Mouse (Mus musculus): ENCODE measurements at regions not wholly inside any gene's neighbourhood (a gene's known extent, or its start where the extent isn't known, plus 50 kb on each side); places are given as distances from the start of the nearest gene placed in this dataset.
"Not testable (repeated sequence)": the region's sequence is repeated elsewhere in the genome, so short reads cannot be mapped to it uniquely, and the experiment has no call there.

DNA sequence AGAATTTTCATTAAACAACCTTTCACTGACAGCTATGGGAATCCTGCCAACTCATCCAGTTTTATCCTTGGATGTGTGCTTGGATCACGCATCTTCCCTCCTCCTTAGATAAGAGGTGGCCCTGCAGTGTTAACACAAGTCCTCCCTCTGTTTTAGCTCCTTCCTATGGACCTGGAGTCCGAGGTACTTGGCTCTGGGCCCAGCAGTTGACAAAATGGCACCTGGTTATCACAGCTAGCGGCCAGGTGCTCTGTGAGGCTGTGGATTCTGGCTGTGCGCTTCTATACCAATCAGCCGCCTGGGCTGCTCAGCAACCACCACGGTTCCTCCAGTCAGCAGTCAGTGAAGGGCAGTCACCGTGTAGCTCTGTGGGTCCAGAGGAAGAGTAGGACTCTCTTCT, 157.4 kb downstream of the Prdm2 start:
- no peak for DNase-seq

- no peak for DNase-seq
Observed at GRCm38 (mm10) chr4:143053029-143053428, 159.8 kb downstream of the Prdm2 start.

DNA sequence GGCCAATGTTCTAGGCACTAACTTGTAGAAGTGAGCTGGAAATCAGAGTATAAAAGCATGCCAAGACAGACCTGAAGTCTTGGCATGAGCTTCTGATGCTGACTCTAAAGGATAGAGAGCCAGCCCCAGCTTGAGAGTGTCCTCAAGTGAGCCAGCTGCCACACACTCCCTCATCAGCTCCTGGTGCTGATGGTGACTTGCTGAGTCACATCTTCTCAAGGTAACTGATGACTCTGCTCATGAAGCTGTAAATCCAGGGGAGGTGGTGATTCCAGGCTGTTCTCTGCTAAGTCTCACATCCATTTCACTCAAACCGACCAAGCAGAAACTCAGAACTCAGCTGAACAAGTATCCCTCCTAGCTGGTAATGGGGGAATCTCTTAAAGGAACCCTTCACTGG, 161.6 kb downstream of the Prdm2 start:
- DNase-seq: no peak

DNA sequence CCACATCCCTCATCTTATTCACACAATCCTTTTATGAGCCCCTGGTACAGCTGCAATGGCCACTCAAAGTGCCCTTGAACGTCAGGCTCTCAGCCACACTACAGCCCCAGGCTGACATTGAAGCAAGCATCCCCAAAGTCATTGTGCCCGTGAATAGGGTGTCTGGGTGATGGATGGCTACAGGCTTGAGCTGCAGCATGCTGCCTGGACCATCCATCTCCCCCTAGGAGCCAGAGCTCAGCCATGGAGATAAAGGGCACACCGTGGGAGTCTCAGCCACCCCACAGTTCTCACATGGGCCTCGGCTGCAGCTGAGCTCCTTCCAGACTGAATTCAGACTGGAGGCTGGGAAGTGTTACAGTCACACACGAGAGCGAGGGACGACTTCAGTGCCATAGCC, 167.6 kb downstream of the Prdm2 start:
- no peak for DNase-seq

DNA sequence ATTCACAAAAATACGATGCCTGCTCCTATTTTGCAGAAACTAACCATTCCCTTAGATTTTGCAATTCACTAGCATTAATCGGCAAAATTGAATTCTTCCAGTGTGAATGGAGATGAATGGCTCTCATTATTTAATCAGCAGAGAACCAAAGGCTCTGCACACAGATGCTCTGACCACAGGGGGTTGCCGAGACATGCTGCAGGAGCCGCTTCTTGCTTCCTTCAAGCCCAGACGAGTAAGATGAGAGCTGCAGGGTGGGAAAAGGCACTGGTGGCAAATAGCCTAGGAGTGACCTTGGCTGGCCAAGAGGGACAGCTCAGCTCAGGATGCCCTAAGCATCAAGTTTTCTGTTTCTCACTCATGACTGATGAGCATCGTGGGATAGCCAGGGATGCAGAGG, 170.0 kb downstream of the Prdm2 start:
- DNase-seq: no peak

DNA sequence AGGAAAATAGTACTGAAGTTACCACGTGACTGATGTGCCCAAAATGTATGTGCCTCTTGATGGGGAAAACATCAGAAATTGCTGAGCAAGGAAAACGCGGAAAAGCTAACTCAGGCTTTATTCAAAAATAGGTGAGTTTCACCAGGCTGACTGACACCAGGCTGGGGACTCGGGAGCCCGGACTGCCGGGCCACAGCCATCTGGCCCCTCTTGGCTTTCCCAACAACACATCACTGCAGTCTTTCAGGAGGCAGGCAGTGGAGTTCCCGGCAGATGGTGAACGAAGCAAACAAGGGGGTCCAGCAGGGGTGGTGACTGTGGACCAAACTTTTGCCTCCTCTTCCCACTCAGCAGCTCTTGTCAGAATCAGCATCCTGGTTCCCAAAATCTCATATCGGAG, 174.2 kb downstream of the Prdm2 start:
- DNase-seq: no peak

GRCm38 (mm10) chr4:143036704-143037103, 176.1 kb downstream of the Prdm2 start:
- DNase-seq: no peak

- DNase-seq: not testable (repeated sequence)
Observed at GRCm38 (mm10) chr4:143035089-143035488, 177.7 kb downstream of the Prdm2 start.

DNA sequence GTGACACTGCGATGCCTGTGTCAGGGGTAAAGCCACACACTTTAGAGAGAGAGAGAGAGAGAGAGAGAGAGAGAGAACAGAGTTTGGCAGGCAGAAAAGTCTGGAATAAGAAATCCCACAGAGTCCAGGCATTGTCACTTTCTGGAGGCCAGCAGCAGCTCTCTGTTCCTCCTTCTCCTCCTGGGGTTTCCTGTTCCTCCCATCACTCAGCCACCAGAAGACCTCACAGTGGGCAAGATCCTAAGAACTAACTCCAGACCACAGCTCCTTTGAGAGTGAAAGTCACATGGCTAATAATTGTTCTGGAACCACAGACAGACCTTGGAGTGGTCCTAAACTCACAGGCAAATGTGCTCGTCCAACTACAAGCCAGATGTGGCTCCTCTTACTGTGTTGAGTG, 178.5 kb downstream of the Prdm2 start:
- not testable (repeated sequence) for DNase-seq

- not testable (repeated sequence) for DNase-seq
Observed at GRCm38 (mm10) chr4:143029813-143030212, 183.0 kb downstream of the Prdm2 start.

DNA sequence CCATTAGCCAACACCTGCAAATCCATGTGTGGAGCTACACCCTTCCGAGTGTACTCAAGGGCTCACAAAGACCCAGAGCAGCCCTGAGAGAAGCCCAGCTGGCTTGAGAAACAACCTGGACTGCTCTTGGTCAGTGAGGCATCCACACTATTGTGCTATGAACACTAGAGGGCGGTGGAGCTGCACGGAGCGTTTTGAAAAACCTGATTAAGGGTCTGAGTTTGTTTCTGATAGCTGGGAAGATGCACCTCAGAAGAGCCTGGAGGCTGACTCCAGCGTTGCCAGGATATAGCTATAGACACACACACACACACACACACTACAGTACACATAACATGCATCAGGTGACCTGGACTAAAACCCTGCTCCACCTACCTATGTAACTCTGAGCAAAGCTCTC, 185.5 kb downstream of the Prdm2 start:
- peak; percentile 60 for DNase-seq

GRCm38 (mm10) chr4:143021242-143021881, 191.4 kb downstream of the Prdm2 start:
- DNase-seq: peak; percentile 80

DNA sequence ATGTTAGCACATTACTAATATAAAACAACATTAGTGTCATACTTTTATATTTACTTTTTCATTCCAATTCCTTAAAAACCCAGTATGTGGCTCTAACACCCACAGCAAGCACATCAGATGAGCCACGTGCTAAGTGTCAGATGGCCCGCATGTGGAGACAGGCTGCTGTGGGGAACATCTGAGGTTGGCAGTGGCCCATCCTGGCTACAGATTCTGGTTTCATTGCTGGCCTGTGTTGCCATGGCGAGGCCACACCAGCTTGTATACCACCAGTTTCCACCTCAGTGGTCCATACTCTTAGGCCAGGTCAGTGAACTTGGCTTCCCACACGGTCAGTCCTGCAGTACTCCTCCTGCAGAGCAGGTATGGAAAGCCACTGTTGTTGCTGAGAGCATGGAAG, 192.1 kb downstream of the Prdm2 start:
- no peak for DNase-seq

DNA sequence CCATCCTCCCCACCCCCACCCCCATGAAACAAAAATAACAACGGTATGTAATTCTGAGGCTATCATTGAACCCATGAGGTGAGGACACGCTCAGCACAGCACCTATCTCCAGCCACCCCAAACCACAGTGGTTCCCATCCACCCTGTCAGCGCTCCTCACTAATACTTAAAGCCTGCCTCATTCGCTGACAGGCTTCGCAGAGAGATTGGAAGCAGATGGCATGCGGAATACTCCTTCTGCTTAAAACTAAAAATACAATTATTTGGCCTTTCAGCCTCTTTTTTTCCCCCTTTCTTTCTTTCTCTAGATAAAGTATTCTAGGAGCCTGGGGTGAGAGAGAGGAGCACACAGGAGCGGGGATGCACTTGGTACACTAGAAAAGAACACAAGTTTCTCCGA, 199.9 kb downstream of the Prdm2 start:
- DNase-seq: no peak

- DNase-seq: no peak
Observed at GRCm38 (mm10) chr4:143001961-143002360, 210.8 kb downstream of the Prdm2 start.

- no peak for DNase-seq
Observed at GRCm38 (mm10) chr4:143001486-143001885, 211.3 kb downstream of the Prdm2 start.

DNA sequence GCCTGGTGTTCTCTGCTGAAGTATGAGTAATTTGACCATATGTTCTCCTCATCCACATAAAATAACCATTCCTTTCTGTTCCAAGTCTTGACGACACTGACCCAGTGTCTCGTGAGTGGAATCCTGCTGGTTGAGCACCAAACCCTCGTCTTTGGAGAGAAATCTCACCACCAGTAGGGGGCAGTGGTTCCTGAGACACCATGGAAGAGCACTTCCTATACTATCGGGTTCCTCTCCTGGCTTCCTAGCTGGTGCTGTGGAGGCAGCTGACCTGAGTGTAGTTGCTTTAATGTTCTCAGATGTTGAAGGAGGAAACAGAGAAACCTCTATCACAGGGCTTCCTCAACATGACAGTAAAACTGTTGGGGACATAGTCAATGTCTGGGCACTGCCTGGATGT, 216.4 kb downstream of the Prdm2 start:
- DNase-seq: no peak

DNA sequence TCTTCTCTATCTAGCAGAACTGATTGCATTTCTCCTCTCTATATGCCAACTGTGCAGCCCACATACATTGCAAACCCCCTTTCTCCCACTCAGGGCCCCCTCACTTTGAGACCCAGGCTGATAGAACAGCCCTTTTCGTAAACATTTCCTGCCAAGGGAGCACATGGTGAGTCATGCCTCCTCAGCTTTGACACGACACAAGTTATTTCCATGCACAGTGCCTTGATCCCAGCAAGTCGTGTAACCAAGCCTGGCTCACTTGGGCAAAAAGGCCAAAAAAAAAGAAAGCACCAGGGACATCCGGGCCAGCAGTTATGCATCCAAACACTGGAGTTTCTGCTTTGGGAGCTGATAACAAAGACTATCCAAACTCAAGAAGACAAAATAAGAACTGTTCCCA, 221.4 kb downstream of the Prdm2 start:
- no peak for DNase-seq

DNA sequence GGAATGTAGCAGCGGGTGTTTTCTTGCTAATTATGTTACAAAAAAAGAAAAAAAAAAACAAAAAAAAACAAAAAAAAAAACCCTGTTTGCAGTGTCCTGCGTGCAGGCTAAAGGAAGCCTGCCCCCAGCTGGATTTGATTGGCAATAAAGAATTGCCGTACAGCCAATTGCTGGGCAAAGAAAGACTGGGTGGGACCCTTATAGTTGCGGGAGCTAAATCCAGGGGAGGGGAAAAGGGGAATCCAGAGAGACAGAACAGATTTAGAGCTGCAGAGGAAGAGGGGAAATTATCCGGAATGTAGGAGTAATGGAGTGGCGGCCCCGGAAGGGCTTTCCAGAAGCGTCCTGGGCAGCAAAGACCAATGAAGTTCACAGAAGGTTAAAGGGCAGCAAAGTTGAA, 223.6 kb downstream of the Prdm2 start:
- DNase-seq: no peak

DNA sequence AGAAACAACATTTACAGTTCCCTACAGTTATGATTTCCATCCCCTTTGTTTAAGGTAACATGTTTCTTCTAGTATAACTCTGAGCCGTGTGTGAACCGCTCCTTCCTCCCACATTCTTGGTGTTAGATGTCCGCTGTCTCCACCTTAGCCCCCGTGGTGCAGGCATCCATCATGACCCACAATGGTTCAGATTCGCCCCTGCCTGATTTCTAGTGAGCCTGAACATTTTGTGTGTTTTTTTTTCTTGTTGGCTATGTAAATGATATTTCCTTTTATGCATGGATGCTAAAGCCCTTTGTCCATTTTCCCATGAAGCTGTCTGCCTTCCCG, 229.5 kb downstream of the Prdm2 start:
- DNase-seq: no peak

DNA sequence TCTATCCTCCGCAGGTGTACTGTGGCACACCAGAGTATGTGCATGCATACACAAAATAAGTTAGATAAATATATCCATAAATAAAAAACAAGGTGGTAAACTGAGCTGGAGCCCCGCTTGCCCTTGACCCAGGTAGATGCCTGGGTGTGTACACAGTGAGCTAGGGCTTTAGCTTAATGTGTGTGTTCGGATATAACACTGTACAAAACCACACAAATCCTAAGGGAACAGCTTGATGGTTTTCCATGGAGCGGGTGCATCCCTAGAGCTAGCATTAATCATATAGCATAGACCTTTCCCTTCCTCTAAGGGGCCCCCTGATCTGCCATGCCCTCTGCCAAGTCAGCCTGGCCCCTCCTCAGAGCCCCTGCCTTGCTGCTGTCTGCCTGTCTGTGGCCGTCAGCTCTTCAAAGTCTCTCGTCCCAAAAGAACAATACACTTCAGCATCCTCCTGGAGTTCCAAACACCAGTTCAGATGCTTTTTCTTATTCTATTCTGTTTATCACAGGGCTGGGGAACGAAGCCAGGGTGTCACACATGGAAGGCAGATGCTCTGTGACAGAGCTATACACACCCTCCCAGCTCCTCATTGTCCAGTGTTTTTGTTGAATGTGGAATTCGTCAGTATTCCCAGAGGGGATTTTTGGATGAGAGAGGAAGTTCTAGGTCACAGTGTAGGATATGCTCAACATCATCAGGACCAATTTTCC, 230.1 kb downstream of the Prdm2 start:
- no peak for DNase-seq

DNA sequence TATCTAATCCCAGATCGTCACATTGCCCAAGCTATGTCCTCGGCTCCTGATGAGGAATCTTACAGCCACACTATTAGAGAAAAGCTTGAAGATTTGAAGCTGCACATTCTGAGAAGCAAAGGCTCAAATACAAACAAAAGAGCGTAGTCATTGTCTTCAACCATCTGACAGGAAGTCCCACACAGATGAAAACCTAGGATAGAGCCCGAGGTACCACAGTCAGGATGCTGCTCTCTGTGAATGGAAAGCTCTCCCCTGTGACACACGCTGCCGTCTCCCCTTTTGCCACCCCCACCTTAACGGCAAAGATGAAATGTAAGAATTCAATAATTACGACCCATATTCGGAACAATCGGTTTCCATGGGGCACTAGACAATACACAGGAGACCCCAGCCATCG, 237.2 kb downstream of the Prdm2 start:
- no peak for DNase-seq

GRCm38 (mm10) chr4:142970040-142970439, 242.8 kb downstream of the Prdm2 start:
- DNase-seq: peak; percentile 21

DNA sequence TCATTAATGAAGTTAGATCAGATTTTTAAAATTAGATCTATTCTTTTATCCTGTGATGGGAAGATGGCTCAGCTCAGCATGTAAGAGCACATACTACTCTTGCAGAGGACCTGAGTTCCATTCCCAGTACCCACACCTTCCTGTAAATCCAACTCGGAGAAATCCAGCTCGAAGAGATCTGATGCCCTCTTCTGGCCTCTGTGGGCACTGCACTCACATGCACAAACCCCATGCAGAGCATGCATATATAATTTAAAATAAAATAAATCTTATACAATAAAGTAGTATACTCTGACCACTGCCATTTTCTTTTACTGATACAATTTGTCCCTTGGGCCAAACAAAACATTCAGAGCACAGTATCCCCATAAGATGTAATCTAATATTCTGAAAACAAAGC, 245.2 kb downstream of the Prdm2 start:
- DNase-seq: no peak

DNA sequence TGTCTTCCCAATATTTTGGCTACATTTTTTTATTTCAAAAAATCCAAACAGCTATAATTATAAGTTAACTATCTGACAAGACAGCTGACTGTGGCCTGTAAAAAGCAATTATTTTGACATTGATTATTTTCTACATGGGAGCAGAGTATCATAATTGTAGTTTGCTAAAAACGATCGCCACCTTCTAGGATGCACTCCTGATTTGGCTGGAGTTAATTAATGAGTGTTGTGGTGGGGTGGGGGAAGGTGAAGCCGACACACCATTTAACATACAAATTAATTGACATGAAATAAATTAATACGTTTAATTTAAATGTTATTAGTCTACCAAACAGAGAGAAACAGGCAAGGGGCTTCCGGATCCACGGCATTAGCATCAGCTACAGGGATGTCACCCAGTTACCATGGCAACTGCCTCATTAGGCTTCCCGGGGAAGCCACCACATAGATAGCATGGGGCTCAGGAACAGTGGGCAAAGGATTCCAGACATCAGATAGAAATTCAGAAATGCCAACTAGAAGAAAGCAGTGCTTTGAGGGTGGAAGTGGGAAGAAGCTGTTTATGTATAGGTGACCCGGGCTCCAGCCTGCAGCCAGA, 255.9 kb downstream of the Prdm2 start:
- DNase-seq: no peak
